Mouse (Mus musculus): ENCODE data around the gene Psmc3. TPM values are rescaled to one million over a fixed set of nuclear protein-coding genes. Genes with fewer than 3 reads are reported as not detected.

The Psmc3 gene
- total and polyA plus RNA-seq, 3 experiments: 214 to 284 (median 257) TPM

DNA sequence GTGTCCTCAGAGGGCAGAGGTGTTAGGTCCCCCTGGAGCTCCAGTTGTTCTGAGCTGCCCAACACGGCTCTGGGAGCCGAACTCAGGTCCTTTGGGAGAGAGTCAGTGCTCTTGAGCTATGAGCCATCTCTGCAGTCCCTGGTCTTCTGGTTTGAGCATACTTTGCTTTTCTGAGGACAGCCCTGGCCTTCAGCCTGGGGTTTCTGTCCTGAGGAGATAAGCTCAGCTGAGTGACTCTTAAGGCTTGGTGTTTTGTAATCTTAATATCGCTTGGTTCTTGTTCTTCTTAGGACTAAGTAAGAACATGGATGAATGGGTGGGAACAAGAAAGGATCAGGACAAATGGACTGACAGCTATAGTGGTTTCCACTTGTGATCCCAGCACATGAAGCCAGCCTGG lies 54.3 kb downstream of the Psmc3 start:
- H3K9me3 ChIP-seq (replicated peaks; ENCODE audit: low read length): no peaks in the 10 kb centered on the region
- TF ChIP-seq ZC3H11A (IDR thresholded peaks at IDR 0.05; ENCODE audit: low read depth, low read length) (no peak), JUN (IDR thresholded peaks at IDR 0.05; ENCODE audit: insufficient read depth, low read depth, low read length) (no peak), CHD2 (IDR thresholded peaks at IDR 0.05; ENCODE audit: low read length) (no peak), ZNF384 (IDR thresholded peaks at IDR 0.05; ENCODE audit: low read depth, low read length) (no peak), PAX5 (IDR thresholded peaks at IDR 0.05; ENCODE audit: low read length) (no peak), ZKSCAN1 (IDR thresholded peaks at IDR 0.05; ENCODE audit: borderline replicate concordance, low read depth, low read length) (no peak)
- H3K4me3 ChIP-seq (replicated peaks in 1 of 3; ENCODE audit: low read depth in 2 of 3, low read length in 2 of 3, poor library complexity in 1 of 3): no peak overlapping the region
- no peak for DNase-seq (ENCODE audit: extremely low read depth)
- peaks cover 16% of the 10 kb centered on the region for H3K79me2 ChIP-seq (replicated peaks; ENCODE audit: control insufficient read depth, extremely low read depth, insufficient read depth, poor library complexity, severe bottlenecking)
- in situ Hi-C loops (cut with MboI; ENCODE audit: low pct_ligation_motif_present, low pct_unique_long_range_greater_than_20kb, low sequenced_read_pairs) (no loop called here), dilution Hi-C loops (cut with MboI; ENCODE audit: extremely low pct_ligation_motif_present, extremely low pct_unique_long_range_greater_than_20kb, low sequenced_read_pairs) (no loop called here)
- 0 out of 4 replicates have a peak, but pooled peaks cover 0 to 3% of the 10 kb centered on the region in 2 experiments for H3K4me1 ChIP-seq (ENCODE audit: control insufficient read depth in 1 of 2, insufficient read depth in 2 of 2)
- H3K27me3 ChIP-seq (replicated peaks): no peaks in the 10 kb centered on the region
- no peak overlapping the region for H3K27ac ChIP-seq (ENCODE audit: insufficient read depth, low read depth)
- H3K4me2 ChIP-seq (ENCODE audit: insufficient read depth, low read depth, poor library complexity, severe bottlenecking): no peak overlapping the region
- H3K36me3 ChIP-seq (replicated peaks in 1 of 2; ENCODE audit: control insufficient read depth in 1 of 2, insufficient read depth in 1 of 2, low read length in 1 of 2): peaks cover 80 to 95% of the 10 kb centered on the region in 2 experiments
- H3K9ac ChIP-seq (ENCODE audit: insufficient read depth, low read depth): no peak overlapping the region

DNA sequence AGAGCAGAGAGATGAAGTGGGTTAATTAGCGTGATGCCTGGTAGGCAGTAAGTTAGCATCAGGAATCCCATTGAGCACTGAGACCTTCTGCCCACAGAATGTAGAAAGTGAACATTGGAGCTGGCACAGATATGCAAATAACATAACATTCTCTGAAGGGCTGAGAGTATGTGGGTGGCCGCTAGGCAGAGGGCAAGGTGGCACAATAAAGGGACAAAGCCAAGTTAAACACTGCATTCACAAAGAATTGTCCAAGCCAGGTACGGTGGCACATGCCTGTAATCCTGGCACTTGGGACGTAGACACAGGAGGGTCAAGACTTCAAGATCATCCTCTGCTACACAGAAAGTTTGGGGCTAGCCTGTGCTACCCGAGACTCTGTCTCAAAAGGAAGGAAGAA lies 55.4 kb downstream of the Psmc3 start:
- TF ChIP-seq MEF2A (IDR thresholded peaks at IDR 0.05; ENCODE audit: borderline replicate concordance, low read depth, low read length): no peak
- no peak for TF ChIP-seq JUND (conservative IDR thresholded peaks at IDR 0.05; ENCODE audit: low read depth, low read length)
- TF ChIP-seq USF1 (IDR thresholded peaks at IDR 0.05; ENCODE audit: low read depth, low read length): no peak
- no peak for TF ChIP-seq MYC (IDR thresholded peaks at IDR 0.05; ENCODE audit: low read depth, low read length)
- Histone ChIP-seq H3K79me2 (replicated peaks; ENCODE audit: control insufficient read depth, extremely low read depth, insufficient read depth, poor library complexity, severe bottlenecking) (peaks cover 16% of the 10 kb centered on the region), H3K4me3 (replicated peaks in 1 of 3; ENCODE audit: low read depth in 2 of 3, low read length in 2 of 3, poor library complexity in 1 of 3) (no peak overlapping the region), H3K9me3 (replicated peaks; ENCODE audit: low read length) (no peaks in the 10 kb centered on the region), H3K4me1 (ENCODE audit: control insufficient read depth in 1 of 2, insufficient read depth in 2 of 2) (0 out of 4 replicates have a peak, but pooled peaks cover 0 to 3% of the 10 kb centered on the region in 2 experiments), H3K27ac (ENCODE audit: insufficient read depth, low read depth) (no peak overlapping the region), H3K36me3 (replicated peaks in 1 of 2; ENCODE audit: control insufficient read depth in 1 of 2, insufficient read depth in 1 of 2, low read length in 1 of 2) (peaks cover 80 to 95% of the 10 kb centered on the region in 2 experiments), H3K4me2 (ENCODE audit: insufficient read depth, low read depth, poor library complexity, severe bottlenecking) (no peak overlapping the region), H3K27me3 (replicated peaks) (no peaks in the 10 kb centered on the region), H3K9ac (ENCODE audit: insufficient read depth, low read depth) (no peak overlapping the region)
- in situ Hi-C loops (cut with MboI; ENCODE audit: low pct_ligation_motif_present, low pct_unique_long_range_greater_than_20kb, low sequenced_read_pairs) (no loop called here), dilution Hi-C loops (cut with MboI; ENCODE audit: extremely low pct_ligation_motif_present, extremely low pct_unique_long_range_greater_than_20kb, low sequenced_read_pairs) (no loop called here)
- no peak for DNase-seq (ENCODE audit: extremely low read depth)

DNA sequence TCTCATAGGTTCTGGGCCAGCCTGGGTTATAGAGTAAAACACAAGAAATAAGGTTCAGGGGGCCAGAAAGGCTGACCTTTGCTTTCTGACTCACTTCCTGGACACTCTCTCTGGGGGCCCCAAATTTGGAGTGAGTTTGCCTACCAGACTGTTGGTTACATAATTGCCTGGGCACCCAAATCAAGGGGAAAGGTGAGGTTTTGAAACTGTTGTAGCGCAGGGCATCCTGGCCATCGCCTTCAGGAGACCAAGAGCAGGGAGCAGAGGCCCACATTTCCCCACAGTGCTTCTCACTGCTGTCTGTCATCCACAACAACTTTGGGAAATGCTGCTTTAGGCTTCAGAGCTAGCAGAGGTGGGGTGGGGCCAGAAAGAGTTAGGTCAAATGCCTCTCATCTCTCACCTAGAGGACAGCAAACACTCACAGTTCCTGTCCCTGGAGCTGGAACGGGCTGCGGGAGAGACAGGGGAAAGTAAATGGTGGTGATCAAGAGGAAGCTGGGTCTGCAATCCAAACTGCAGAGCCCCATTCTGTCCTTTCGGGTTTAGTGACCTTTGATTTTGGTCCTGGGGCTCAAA lies 56.1 kb downstream of the Psmc3 start:
- no peak overlapping the region for H3K4me3 ChIP-seq (replicated peaks in 1 of 3; ENCODE audit: low read depth in 2 of 3, low read length in 2 of 3, poor library complexity in 1 of 3)
- no peaks in the 10 kb centered on the region for H3K27me3 ChIP-seq (replicated peaks)
- DNase-seq (ENCODE audit: extremely low read depth): no peak
- no peak overlapping the region for H3K9ac ChIP-seq (ENCODE audit: insufficient read depth, low read depth)
- dilution Hi-C loops (cut with MboI; ENCODE audit: extremely low pct_ligation_motif_present, extremely low pct_unique_long_range_greater_than_20kb, low sequenced_read_pairs): no loop called here
- H3K4me1 ChIP-seq (ENCODE audit: control insufficient read depth in 1 of 2, insufficient read depth in 2 of 2): 0 out of 4 replicates have a peak, but pooled peaks cover 0 to 3% of the 10 kb centered on the region in 2 experiments
- peaks cover 16% of the 10 kb centered on the region for H3K79me2 ChIP-seq (replicated peaks; ENCODE audit: control insufficient read depth, extremely low read depth, insufficient read depth, poor library complexity, severe bottlenecking)
- in situ Hi-C loops (cut with MboI; ENCODE audit: low pct_ligation_motif_present, low pct_unique_long_range_greater_than_20kb, low sequenced_read_pairs): no loop called here
- H3K9me3 ChIP-seq (replicated peaks; ENCODE audit: low read length): no peaks in the 10 kb centered on the region
- no peak for TF ChIP-seq RAD21 (IDR thresholded peaks at IDR 0.05; ENCODE audit: low read depth, low read length)
- H3K36me3 ChIP-seq (replicated peaks in 1 of 2; ENCODE audit: control insufficient read depth in 1 of 2, insufficient read depth in 1 of 2, low read length in 1 of 2): peaks cover 83 to 96% of the 10 kb centered on the region in 2 experiments
- H3K4me2 ChIP-seq (ENCODE audit: insufficient read depth, low read depth, poor library complexity, severe bottlenecking): no peak overlapping the region
- H3K27ac ChIP-seq (ENCODE audit: insufficient read depth, low read depth): no peak overlapping the region

Measured in CH12.LX (cell line).